Mouse (Mus musculus) brain, embryonic 14.5 days (tissue): Measurements from ENCODE around the gene Wasf1.
A peak's percentile ranks its signal among the peaks of the same experiment; 100 is the strongest.

Source experiments
- CTCF ChIP-seq: fragments of 200-500 bp; IDR thresholded peaks from 2 replicates; pipeline ENCODE4 v1.5.1; 2012; ENCODE audit warnings: inconsistent platforms, mild to moderate bottlenecking, moderate library complexity, borderline replicate concordance; ENCODE audit not compliant: insufficient read depth, insufficient read length; ENCODE audit errors: extremely low read depth
- POLR2A ChIP-seq: fragments of 200-500 bp; IDR thresholded peaks from 2 replicates; pipeline ENCODE4 v1.6.1; 2012; ENCODE audit warnings: mild to moderate bottlenecking, inconsistent platforms, borderline replicate concordance; ENCODE audit not compliant: poor library complexity, insufficient read depth, insufficient read length, severe bottlenecking; ENCODE audit errors: extremely low read depth

- TF ChIP-seq CTCF (peak; percentile 29; the same call in 1 of the 2 replicates), POLR2A (no peak)
These were observed 87.4 kb downstream of the Wasf1 start for GRCm38 (mm10) chr10:40970601-40971245.
